In the genomic region with DNA sequence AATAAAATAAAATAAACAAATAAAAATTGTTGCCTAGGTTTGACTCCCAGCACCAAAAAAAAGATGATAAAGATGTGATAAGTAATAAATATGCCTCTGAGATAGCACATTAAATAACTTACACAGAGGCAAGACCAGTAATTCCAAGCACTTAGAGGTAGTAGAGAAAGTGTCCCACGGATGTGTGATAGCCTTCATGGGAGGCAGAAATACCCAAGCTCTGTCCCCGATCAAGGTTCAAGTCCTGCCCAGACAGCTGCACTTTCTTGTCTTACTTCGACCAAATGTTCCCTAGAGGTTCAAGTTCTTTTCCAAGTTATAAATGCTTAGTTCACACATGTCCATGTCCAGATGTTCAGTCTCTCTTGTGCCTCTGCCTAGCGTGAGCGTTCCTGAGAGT, we compare ENCODE assay signal across 14 mouse cellular contexts. TPM values are rescaled to one million over a fixed set of nuclear protein-coding genes. Genes with fewer than 3 reads are reported as not detected.
DNase-seq lines count a peak whose midpoint lies in the region; ATAC-seq lines count a peak whose summit lies in the region.
"Had no signal": no experiment of that assay in that cellular context is flagged by ENCODE, and none has a peak within 500 bp of the region (broad histone marks: within the 10 kb centered on the region; RNA-seq: fewer than 3 reads in every experiment).

No protein-coding gene starts in this region.

- WGBS in forebrain, embryonic 15.5 days, result 89% methylated on average over 5 of the region's 5 CpGs
- WGBS in forebrain, embryonic 16.5 days, result 88% methylated on average over 5 of the region's 5 CpGs
- WGBS in liver, embryonic 13.5 days (ENCODE audit: insufficient replicate concordance), result 74% methylated on average over 5 of the region's 5 CpGs
- 91% methylated on average over 5 of the region's 5 CpGs for WGBS in midbrain, embryonic 16.5 days
- 86% methylated on average over 5 of the region's 5 CpGs for WGBS in midbrain, embryonic 14.5 days

- H3K4me2 ChIP-seq in forebrain, embryonic 15.5 days (replicated peaks), result no peak overlapping the region; the same call in 1 of the 2 replicates
- H3K4me2 ChIP-seq in forebrain, embryonic 16.5 days (ENCODE audit: low read length), result no peak overlapping the region
- H3K4me2 ChIP-seq in liver, embryonic 13.5 days, result peak overlapping the region; percentile 70
- H3K4me2 ChIP-seq in midbrain, embryonic 16.5 days (ENCODE audit: low read length), result peak overlapping the region; percentile 70; the same call in 1 of the 2 replicates
- H3K4me2 ChIP-seq in midbrain, embryonic 14.5 days (ENCODE audit: low read length), result no peak overlapping the region

- H3K36me3 ChIP-seq in forebrain, embryonic 15.5 days, result no peaks in the 10 kb centered on the region
- H3K36me3 ChIP-seq in forebrain, embryonic 16.5 days (ENCODE audit: control insufficient read depth, insufficient read depth), result no peaks in the 10 kb centered on the region
- H3K36me3 ChIP-seq in liver, embryonic 13.5 days, result no peaks in the 10 kb centered on the region
- no peaks in the 10 kb centered on the region for H3K36me3 ChIP-seq in midbrain, embryonic 16.5 days (ENCODE audit: control insufficient read depth, insufficient read depth, low read length)
- no peaks in the 10 kb centered on the region for H3K36me3 ChIP-seq in midbrain, embryonic 14.5 days (ENCODE audit: control insufficient read depth, insufficient read depth, low read length)
- H3K36me3 ChIP-seq: embryonic facial prominence, embryonic 12.5 days; heart, embryonic 12.5 days; hindbrain, embryonic 13.5 days had no signal

- no peak overlapping the region for H3K9ac ChIP-seq in forebrain, embryonic 15.5 days (replicated peaks)
- H3K9ac ChIP-seq in forebrain, embryonic 16.5 days (replicated peaks; ENCODE audit: low read depth, low read length), result no peak overlapping the region
- no peak overlapping the region for H3K9ac ChIP-seq in liver, embryonic 13.5 days
- no peak overlapping the region for H3K9ac ChIP-seq in midbrain, embryonic 16.5 days (ENCODE audit: low read depth, low read length)
- H3K9ac ChIP-seq in midbrain, embryonic 14.5 days (replicated peaks; ENCODE audit: low read length), result no peak overlapping the region

- no peak for DNase-seq in liver, embryonic 13.5 days
- DNase-seq in liver, result no peak
- no peak for DNase-seq in midbrain, embryonic 14.5 days
- DNase-seq in kidney, adult 9 months, result no peak

- no peaks in the 10 kb centered on the region for H3K27me3 ChIP-seq in forebrain, embryonic 15.5 days
- no peaks in the 10 kb centered on the region for H3K27me3 ChIP-seq in forebrain, embryonic 16.5 days (replicated peaks; ENCODE audit: control insufficient read depth, insufficient read depth, low read length)
- H3K27me3 ChIP-seq in liver, embryonic 13.5 days, result no peaks in the 10 kb centered on the region
- no peaks in the 10 kb centered on the region for H3K27me3 ChIP-seq in midbrain, embryonic 16.5 days (ENCODE audit: control insufficient read depth, insufficient read depth, low read depth, low read length)
- no peaks in the 10 kb centered on the region for H3K27me3 ChIP-seq in midbrain, embryonic 14.5 days (ENCODE audit: control insufficient read depth, insufficient read depth, low read length)
- H3K27me3 ChIP-seq: embryonic facial prominence, embryonic 12.5 days; forebrain, embryonic 13.5 days; heart, embryonic 12.5 days; megakaryocyte, embryonic 14.5 days had no signal

- H3K4me3 ChIP-seq in forebrain, embryonic 15.5 days, result peak overlapping the region; percentile 47; the same call in 1 of the 2 replicates
- no peak overlapping the region for H3K4me3 ChIP-seq in forebrain, embryonic 16.5 days (replicated peaks; ENCODE audit: low read length)
- no peak overlapping the region for H3K4me3 ChIP-seq in liver, embryonic 13.5 days (replicated peaks)
- H3K4me3 ChIP-seq in midbrain, embryonic 16.5 days (ENCODE audit: low read depth, low read length), result no peak overlapping the region
- no peak overlapping the region for H3K4me3 ChIP-seq in midbrain, embryonic 14.5 days (replicated peaks; ENCODE audit: low read depth, low read length)

- no peak for ATAC-seq in forebrain, embryonic 15.5 days (replicated peaks)
- ATAC-seq in forebrain, embryonic 16.5 days, result no peak
- no peak for ATAC-seq in liver, embryonic 13.5 days (ENCODE audit: low read depth)
- no peak for ATAC-seq in midbrain, embryonic 16.5 days
- no peak for ATAC-seq in midbrain, embryonic 14.5 days (ENCODE audit: low FRiP score, low TSS enrichment)

- H3K9me3 ChIP-seq in forebrain, embryonic 15.5 days, result no peaks in the 10 kb centered on the region
- no peaks in the 10 kb centered on the region for H3K9me3 ChIP-seq in forebrain, embryonic 16.5 days (ENCODE audit: control insufficient read depth, low read length)
- H3K9me3 ChIP-seq in liver, embryonic 13.5 days (replicated peaks), result no peaks in the 10 kb centered on the region
- H3K9me3 ChIP-seq in midbrain, embryonic 16.5 days (replicated peaks; ENCODE audit: control insufficient read depth, low read length, poor library complexity, severe bottlenecking), result no peaks in the 10 kb centered on the region
- H3K9me3 ChIP-seq in midbrain, embryonic 14.5 days (ENCODE audit: control insufficient read depth, low read length), result no peaks in the 10 kb centered on the region
- H3K9me3 ChIP-seq: embryonic facial prominence, embryonic 12.5 days; forebrain, embryonic 13.5 days; heart, embryonic 12.5 days; hindbrain, embryonic 13.5 days; megakaryocyte, embryonic 14.5 days had no signal

- H3K4me1 ChIP-seq in forebrain, embryonic 15.5 days, result peaks cover 12% of the 10 kb centered on the region
- H3K4me1 ChIP-seq in forebrain, embryonic 16.5 days (replicated peaks; ENCODE audit: control insufficient read depth, insufficient read depth, low read length), result peaks cover 9% of the 10 kb centered on the region
- H3K4me1 ChIP-seq in liver, embryonic 13.5 days (replicated peaks), result peaks cover 32% of the 10 kb centered on the region
- H3K4me1 ChIP-seq in midbrain, embryonic 16.5 days (ENCODE audit: control insufficient read depth, insufficient read depth, low read length), result peaks cover 3% of the 10 kb centered on the region; the same call in 1 of the 2 replicates
- no peaks in the 10 kb centered on the region for H3K4me1 ChIP-seq in midbrain, embryonic 14.5 days (ENCODE audit: control insufficient read depth, insufficient read depth, low read length)
- H3K4me1 ChIP-seq: embryonic facial prominence, embryonic 12.5 days had no signal

- no peak overlapping the region for H3K27ac ChIP-seq in forebrain, embryonic 15.5 days (replicated peaks)
- no peak overlapping the region for H3K27ac ChIP-seq in forebrain, embryonic 16.5 days (ENCODE audit: low read length)
- no peak overlapping the region for H3K27ac ChIP-seq in liver, embryonic 13.5 days
- H3K27ac ChIP-seq in midbrain, embryonic 16.5 days (ENCODE audit: low read length), result no peak overlapping the region
- H3K27ac ChIP-seq in midbrain, embryonic 14.5 days (replicated peaks; ENCODE audit: low read depth, low read length), result no peak overlapping the region
- H3K27ac ChIP-seq: embryonic facial prominence, embryonic 12.5 days; forebrain, embryonic 13.5 days; hindbrain, embryonic 13.5 days; kidney, postnatal 0 days had no signal

RNA-seq across cellular contexts. Expression of a gene that starts 10.9 kb away (rescaled TPM):
- polyA plus RNA-seq in forebrain, embryonic 15.5 days (2015; fragmentation: Nextera tagmentation; extraction: Ambion mirVana), result 475 and 481 TPM in 2 replicates
- polyA plus RNA-seq in forebrain, embryonic 16.5 days (2015; fragmentation: Nextera tagmentation; extraction: Ambion mirVana), result 451 and 473 TPM in 2 replicates
- polyA plus RNA-seq in liver, embryonic 13.5 days (2015; fragmentation: Nextera tagmentation; extraction: Ambion mirVana), result 688 and 710 TPM in 2 replicates
- 347 and 351 TPM in 2 replicates for polyA plus RNA-seq in midbrain, embryonic 16.5 days (2015; fragmentation: Nextera tagmentation; extraction: Ambion mirVana)
- polyA plus RNA-seq in midbrain, embryonic 14.5 days (2014; fragmentation: Nextera tagmentation; extraction: Ambion mirVana), result 505 and 506 TPM in 2 replicates

RNA-seq across cellular contexts. Expression of a gene that starts 27.9 kb away (rescaled TPM):
- polyA plus RNA-seq in forebrain, embryonic 15.5 days (2015; fragmentation: Nextera tagmentation; extraction: Ambion mirVana), result 6.0 and 6.3 TPM in 2 replicates
- polyA plus RNA-seq in forebrain, embryonic 16.5 days (2015; fragmentation: Nextera tagmentation; extraction: Ambion mirVana), result 7.2 and 7.6 TPM in 2 replicates
- polyA plus RNA-seq in liver, embryonic 13.5 days (2015; fragmentation: Nextera tagmentation; extraction: Ambion mirVana), result 1.7 and 2.4 TPM in 2 replicates
- 6.7 and 6.9 TPM in 2 replicates for polyA plus RNA-seq in midbrain, embryonic 16.5 days (2015; fragmentation: Nextera tagmentation; extraction: Ambion mirVana)
- 6.3 and 8.4 TPM in 2 replicates for polyA plus RNA-seq in midbrain, embryonic 14.5 days (2014; fragmentation: Nextera tagmentation; extraction: Ambion mirVana)

RNA-seq across cellular contexts. Expression of a gene that starts 36.7 kb away (rescaled TPM):
- 1.4 and 1.7 TPM in 2 replicates for polyA plus RNA-seq in forebrain, embryonic 15.5 days (2015; fragmentation: Nextera tagmentation; extraction: Ambion mirVana)
- 1.4 and 2.0 TPM in 2 replicates for polyA plus RNA-seq in forebrain, embryonic 16.5 days (2015; fragmentation: Nextera tagmentation; extraction: Ambion mirVana)
- polyA plus RNA-seq in liver, embryonic 13.5 days (2015; fragmentation: Nextera tagmentation; extraction: Ambion mirVana), result 0.06 and 0.09 TPM in 2 replicates
- polyA plus RNA-seq in midbrain, embryonic 16.5 days (2015; fragmentation: Nextera tagmentation; extraction: Ambion mirVana), result 1.8 and 3.6 TPM in 2 replicates
- polyA plus RNA-seq in midbrain, embryonic 14.5 days (2014; fragmentation: Nextera tagmentation; extraction: Ambion mirVana), result 0.75 and 1.6 TPM in 2 replicates
- polyA plus RNA-seq: erythroblast, embryonic 14.5 days had no signal

RNA-seq across cellular contexts. Expression of a gene that starts 37.2 kb away (rescaled TPM):
- polyA plus RNA-seq in forebrain, embryonic 15.5 days (2015; fragmentation: Nextera tagmentation; extraction: Ambion mirVana), result 4.5 and 5.8 TPM in 2 replicates
- 2.8 and 3.9 TPM in 2 replicates for polyA plus RNA-seq in forebrain, embryonic 16.5 days (2015; fragmentation: Nextera tagmentation; extraction: Ambion mirVana)
- 1.2 and 1.7 TPM in 2 replicates for polyA plus RNA-seq in liver, embryonic 13.5 days (2015; fragmentation: Nextera tagmentation; extraction: Ambion mirVana)
- polyA plus RNA-seq in midbrain, embryonic 16.5 days (2015; fragmentation: Nextera tagmentation; extraction: Ambion mirVana), result 1.3 and 1.8 TPM in 2 replicates
- polyA plus RNA-seq in midbrain, embryonic 14.5 days (2014; fragmentation: Nextera tagmentation; extraction: Ambion mirVana), result 3.2 and 4.5 TPM in 2 replicates

Comparison
In these comparisons a context has a peak if more than half of its experiments do, and no peak if none do; other contexts are left out.
1. H3K4me2 ChIP-seq: peak in liver, embryonic 13.5 days (single experiment) and midbrain, embryonic 16.5 days (single experiment); none in forebrain, embryonic 15.5 days (single experiment), forebrain, embryonic 16.5 days (single experiment) and midbrain, embryonic 14.5 days (single experiment).